Mouse (Mus musculus) urinary bladder, adult 18-20 months (tissue): ENCODE measurements around the gene Exosc6.
A peak's percentile ranks its signal among the peaks of the same experiment; 100 is the strongest.
"Not testable (repeated sequence)": the region's sequence is repeated elsewhere in the genome, so short reads cannot be mapped to it uniquely, and the experiment has no call there.

Experiments
- DNase-seq, 2 experiments: peaks; one replicate each; pipeline ENCODE4 v3.0.0; 2022; ENCODE audit warnings: low spot score in 2 of 2, mixed read lengths in 2 of 2

The Exosc6 gene

GRCm38 (mm10) chr8:111056158-111056663 lies at the start of gene Exosc6:
Gene Exosc6 (plus strand): TSS chr8:111056339.
- peak; percentile 87 to 91 for DNase-seq

- not testable (repeated sequence) for DNase-seq
Observed at GRCm38 (mm10) chr8:111010230-111010991, 45.7 kb upstream of the Exosc6 start.

- DNase-seq: not testable (repeated sequence)
Observed at GRCm38 (mm10) chr8:111026609-111027008, 29.5 kb upstream of the Exosc6 start.

- DNase-seq: peak; percentile 78 to 86
Observed at GRCm38 (mm10) chr8:111027391-111027937, 28.7 kb upstream of the Exosc6 start.

- no peak for DNase-seq
Observed at GRCm38 (mm10) chr8:111029589-111029988, 26.6 kb upstream of the Exosc6 start.

DNA sequence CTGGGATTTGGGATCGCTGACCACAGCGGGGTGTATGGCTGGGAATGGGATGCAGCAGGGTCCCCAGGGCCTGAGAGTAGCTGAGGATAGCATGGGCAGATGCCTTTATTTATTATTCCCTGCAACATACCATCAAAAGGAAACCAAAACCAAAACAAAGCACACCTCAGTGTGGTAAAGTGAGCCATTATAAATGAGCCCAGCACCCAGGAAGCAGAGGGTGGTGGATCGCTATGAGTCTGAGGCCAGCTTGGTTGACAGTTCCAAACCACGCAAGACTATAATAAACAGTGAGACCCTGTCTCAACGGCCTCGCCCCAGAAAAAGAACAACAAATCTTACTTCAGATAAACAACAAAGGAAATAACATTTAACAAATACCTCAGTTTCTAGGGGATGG lies 26.1 kb upstream of the Exosc6 start:
- no peak for DNase-seq

DNA sequence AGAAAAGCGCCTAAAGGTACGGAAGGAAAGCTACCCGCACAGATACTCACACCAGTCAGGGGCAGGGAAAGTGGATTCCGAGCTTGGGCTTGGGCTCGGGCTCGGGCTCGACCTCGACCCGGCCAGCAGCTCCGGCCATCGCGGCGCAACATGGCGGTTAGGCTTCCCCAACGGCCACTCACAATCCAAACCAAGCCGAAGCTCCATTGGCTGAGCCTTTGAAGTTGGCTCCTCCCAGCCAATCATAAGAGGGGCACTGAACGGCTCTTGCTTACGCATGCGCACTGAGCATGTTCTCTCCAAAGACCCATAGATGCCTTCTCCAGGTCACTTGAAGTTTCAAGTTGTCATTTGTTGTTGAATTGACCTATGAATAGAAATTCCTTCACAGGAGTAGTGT lies 24.6 kb upstream of the Exosc6 start, which contains the start of gene Ddx19b:
Gene Ddx19b (minus strand): TSS at position 180 of the 400 bp plus-strand sequence.
- DNase-seq: no peak

- DNase-seq: no peak
Observed at GRCm38 (mm10) chr8:111032916-111033315, 23.2 kb upstream of the Exosc6 start, which contains the start of gene Aars. Gene Aars (plus strand): TSS chr8:111033144.

DNA sequence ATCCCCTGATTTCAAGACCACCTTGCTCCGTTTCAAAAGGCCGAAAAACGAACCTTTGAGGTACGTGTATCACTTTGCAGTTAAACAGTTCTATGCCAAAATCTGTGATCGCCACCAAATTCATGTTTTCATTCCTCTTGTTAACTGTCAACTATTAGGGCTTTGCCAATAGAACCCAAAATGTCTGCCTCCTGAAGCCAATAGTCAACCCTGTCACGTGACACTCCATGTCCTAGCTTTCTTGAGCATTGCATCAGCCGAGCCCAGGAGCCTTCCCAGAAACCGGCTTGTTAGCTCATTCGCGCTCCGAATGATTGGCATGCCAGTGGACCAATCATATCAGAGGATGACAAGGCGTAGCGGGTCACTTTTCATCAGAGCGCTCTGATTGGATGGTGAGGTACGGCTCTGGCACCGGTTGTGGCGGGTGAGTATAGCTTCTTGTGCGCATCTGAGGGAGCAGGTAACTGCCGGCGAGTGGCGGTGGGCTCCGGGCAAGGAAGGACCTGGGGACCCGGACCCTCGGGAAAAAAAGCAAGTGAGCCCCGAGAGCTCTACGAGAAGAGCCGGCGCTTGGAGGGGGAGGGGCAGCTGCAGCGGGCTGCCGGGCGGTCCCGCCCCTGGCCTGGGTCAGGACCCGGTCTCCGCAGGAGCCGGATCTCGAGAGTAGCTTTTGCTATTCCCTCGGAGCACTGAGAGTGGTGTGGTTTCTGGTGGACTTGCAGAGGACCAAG lies 22.5 kb upstream of the Exosc6 start:
- peak; percentile 86 to 96 for DNase-seq

GRCm38 (mm10) chr8:111034276-111034675 lies 21.9 kb upstream of the Exosc6 start:
- DNase-seq: no peak

DNA sequence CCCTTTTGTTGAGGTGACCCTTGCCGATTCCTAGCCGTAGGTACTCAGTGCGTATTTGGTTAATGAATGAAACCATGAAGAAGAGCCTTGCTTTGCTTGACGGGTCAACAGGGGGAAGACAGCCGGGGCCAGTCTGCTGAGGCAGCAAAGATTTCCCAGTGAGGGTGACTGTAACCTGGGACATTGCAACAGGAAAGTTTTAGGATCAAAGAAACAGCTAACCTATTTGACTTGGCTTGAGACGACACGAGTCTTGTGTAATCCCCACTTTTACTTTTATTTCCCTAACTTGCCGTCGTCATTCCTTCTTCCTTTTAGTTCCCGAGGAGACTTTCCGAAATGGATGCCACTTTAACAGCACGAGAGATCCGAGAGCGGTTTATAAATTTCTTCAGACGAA lies 19.5 kb upstream of the Exosc6 start:
- no peak for DNase-seq

- DNase-seq: no peak
Observed at GRCm38 (mm10) chr8:111042546-111042945, 13.6 kb upstream of the Exosc6 start.

GRCm38 (mm10) chr8:111044003-111044734 lies 12.0 kb upstream of the Exosc6 start:
- DNase-seq: no peak

DNA sequence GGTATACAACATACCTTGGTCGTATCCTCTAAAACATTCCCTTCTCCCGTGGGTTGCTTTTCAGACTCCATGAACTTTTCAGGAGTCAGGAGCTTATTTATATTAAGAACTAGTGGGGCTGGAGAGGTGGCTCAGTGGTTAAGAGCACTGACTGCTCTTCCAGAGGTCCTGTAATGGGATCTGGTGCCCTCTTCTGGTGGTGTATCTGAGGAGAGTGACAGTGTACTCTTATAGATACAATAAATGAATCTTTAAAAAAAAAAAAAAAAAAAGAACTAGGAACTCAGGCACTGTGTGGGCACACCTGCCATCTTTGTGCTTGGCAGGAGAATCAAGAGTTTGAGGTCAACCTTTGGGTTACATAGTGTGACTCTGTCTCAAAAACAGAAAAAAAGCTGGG lies 7.4 kb upstream of the Exosc6 start:
- DNase-seq: no peak

GRCm38 (mm10) chr8:111049106-111049505 lies 7.0 kb upstream of the Exosc6 start:
- DNase-seq: no peak

DNA sequence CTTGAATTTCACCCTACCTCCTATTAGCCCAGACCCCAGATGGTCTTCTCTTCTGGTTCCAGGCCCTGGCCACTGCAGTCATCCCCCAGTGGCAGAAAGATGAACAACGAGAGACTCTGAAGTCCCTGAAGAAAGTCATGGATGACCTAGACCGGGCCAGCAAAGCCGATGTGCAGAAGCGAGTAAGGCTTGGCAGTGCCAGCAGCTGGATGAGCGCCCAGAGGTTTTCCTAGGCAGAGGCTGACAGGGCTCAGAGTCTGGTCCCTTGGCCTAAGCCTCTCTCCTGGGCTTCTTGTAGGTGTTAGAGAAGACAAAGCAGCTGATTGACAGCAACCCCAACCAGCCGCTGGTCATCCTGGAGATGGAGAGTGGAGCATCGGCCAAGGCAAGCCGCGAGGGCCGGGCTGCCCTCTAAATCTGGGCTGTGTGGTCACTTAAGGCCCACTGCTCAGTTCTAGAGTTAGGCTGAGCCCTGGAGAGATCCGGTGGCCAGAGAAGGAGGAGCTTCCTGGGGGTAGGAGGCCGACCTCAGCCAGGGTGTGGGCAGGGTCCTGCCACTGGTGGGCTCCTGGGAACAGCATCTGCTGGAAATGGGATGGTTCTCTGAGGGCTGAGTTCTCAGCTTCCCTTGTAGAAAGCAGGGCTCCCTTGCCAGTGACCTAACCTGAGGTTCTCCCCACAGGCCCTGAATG lies 2.2 kb upstream of the Exosc6 start:
- no peak for DNase-seq

GRCm38 (mm10) chr8:111055031-111055634 lies 1.0 kb upstream of the Exosc6 start:
- no peak for DNase-seq

GRCm38 (mm10) chr8:111055661-111056060 lies 478 bp upstream of the Exosc6 start:
- DNase-seq: no peak

GRCm38 (mm10) chr8:111056691-111057293 lies 653 bp downstream of the Exosc6 start:
- DNase-seq: peak in 1 of 2 experiments; percentile 45

DNA sequence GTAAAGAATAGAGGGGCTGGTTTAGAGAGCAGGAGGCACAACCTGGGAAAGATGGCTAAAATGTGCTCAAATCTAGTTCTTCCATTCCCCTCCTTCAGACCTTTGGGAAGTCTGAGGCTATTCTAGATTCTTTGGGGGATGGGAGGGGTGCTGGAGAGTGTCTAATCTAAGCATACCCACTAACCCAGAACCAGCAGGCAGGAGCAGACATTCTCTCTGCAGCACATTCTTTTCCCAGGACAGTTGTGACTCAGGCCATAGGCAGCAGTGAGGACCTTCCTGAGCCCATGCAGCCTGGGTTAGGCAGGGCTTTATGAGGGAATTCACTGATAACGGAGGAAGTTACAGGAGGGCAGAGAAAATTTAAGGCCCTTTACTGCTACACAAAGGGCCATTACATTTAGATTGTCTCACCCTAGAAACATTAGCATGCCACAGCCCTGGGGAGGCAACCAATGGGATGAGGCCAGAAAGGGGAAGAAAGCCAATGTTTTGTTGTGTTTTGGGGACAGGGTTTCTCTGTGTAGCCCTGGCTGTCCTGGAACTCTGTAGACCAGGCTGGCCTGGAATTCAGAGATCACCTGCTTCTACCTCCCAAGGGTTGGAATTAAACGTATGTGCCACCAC lies 2.9 kb downstream of the Exosc6 start:
- DNase-seq: no peak
